ENCODE assay signal across 10 mouse cellular contexts in the genomic region with DNA sequence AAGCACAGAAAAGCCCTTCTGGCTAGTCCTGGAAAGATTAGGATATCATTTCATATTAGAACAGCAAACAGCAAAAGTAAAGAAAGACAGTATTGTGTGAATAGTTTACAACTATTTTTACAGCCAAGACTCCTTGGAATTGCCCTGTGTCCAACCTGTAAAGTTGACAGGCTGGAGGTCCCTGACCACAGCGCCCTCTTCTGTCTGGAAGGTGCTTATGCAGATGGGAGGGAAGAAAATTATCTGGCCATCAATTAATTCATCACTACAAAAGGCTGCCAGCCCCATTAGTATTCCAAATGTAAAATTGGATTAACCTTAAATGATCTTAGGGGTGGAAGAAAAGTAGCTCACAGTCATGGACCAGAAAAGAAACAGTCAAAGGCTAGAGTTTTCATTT.
DNase-seq lines count a peak whose midpoint lies in the region; ATAC-seq and TF ChIP-seq lines count a peak whose summit lies in the region.
"Had no signal": no experiment of that assay in that cellular context is flagged by ENCODE, and none has a peak within 500 bp of the region (broad histone marks: within the 10 kb centered on the region; RNA-seq: fewer than 3 reads in every experiment).

No protein-coding gene starts in this region.

- H3K27me3 ChIP-seq in forebrain, postnatal 0 days (ENCODE audit: insufficient read depth, low read length), result no peaks in the 10 kb centered on the region
- H3K27me3 ChIP-seq in forebrain, embryonic 12.5 days, result no peaks in the 10 kb centered on the region
- no peaks in the 10 kb centered on the region for H3K27me3 ChIP-seq in midbrain, embryonic 14.5 days (ENCODE audit: control insufficient read depth, insufficient read depth, low read length)
- H3K27me3 ChIP-seq in midbrain, embryonic 15.5 days (replicated peaks), result no peaks in the 10 kb centered on the region
- H3K27me3 ChIP-seq: heart, embryonic 15.5 days; intestine, embryonic 15.5 days had no signal

- no peaks in the 10 kb centered on the region for H3K9me3 ChIP-seq in forebrain, postnatal 0 days (ENCODE audit: low read length)
- H3K9me3 ChIP-seq in forebrain, embryonic 12.5 days, result no peaks in the 10 kb centered on the region
- H3K9me3 ChIP-seq in midbrain, embryonic 14.5 days (ENCODE audit: control insufficient read depth, low read length), result no peaks in the 10 kb centered on the region
- no peaks in the 10 kb centered on the region for H3K9me3 ChIP-seq in midbrain, embryonic 15.5 days
- H3K9me3 ChIP-seq: heart, embryonic 15.5 days; intestine, embryonic 15.5 days had no signal

- TF ChIP-seq POLR2A in brain, embryonic 14.5 days (IDR thresholded peaks at IDR 0.05; ENCODE audit: borderline replicate concordance, extremely low read depth, insufficient read depth, insufficient read length, poor library complexity, severe bottlenecking), result no peak

- ATAC-seq in forebrain, postnatal 0 days, result no peak
- ATAC-seq in forebrain, embryonic 12.5 days (ENCODE audit: low FRiP score), result no peak
- no peak for ATAC-seq in midbrain, embryonic 14.5 days (ENCODE audit: low FRiP score, low TSS enrichment)
- ATAC-seq in midbrain, embryonic 15.5 days (replicated peaks), result no peak
- ATAC-seq: intestine, embryonic 15.5 days had no signal

- no peaks in the 10 kb centered on the region for H3K36me3 ChIP-seq in forebrain, postnatal 0 days (ENCODE audit: insufficient read depth)
- H3K36me3 ChIP-seq in forebrain, embryonic 12.5 days (replicated peaks), result no peaks in the 10 kb centered on the region
- no peaks in the 10 kb centered on the region for H3K36me3 ChIP-seq in midbrain, embryonic 14.5 days (ENCODE audit: control insufficient read depth, insufficient read depth, low read length)
- no peaks in the 10 kb centered on the region for H3K36me3 ChIP-seq in midbrain, embryonic 15.5 days (replicated peaks)
- H3K36me3 ChIP-seq: intestine, embryonic 15.5 days had no signal

- H3K27ac ChIP-seq in forebrain, postnatal 0 days (ENCODE audit: low read depth, low read length), result no peak overlapping the region
- H3K27ac ChIP-seq in forebrain, embryonic 12.5 days, result no peak overlapping the region
- no peak overlapping the region for H3K27ac ChIP-seq in midbrain, embryonic 14.5 days (replicated peaks; ENCODE audit: low read depth, low read length)
- no peak overlapping the region for H3K27ac ChIP-seq in midbrain, embryonic 15.5 days
- H3K27ac ChIP-seq: heart, embryonic 15.5 days; intestine, embryonic 15.5 days had no signal

- no peak overlapping the region for H3K4me2 ChIP-seq in forebrain, postnatal 0 days (ENCODE audit: low read depth)
- no peak overlapping the region for H3K4me2 ChIP-seq in forebrain, embryonic 12.5 days
- H3K4me2 ChIP-seq in midbrain, embryonic 14.5 days (ENCODE audit: low read length), result no peak overlapping the region
- H3K4me2 ChIP-seq in midbrain, embryonic 15.5 days, result no peak overlapping the region
- H3K4me2 ChIP-seq: heart, embryonic 15.5 days; intestine, embryonic 15.5 days had no signal

- 3% methylated on average over 1 of the region's 1 CpGs for WGBS in forebrain, postnatal 0 days
- WGBS in forebrain, embryonic 12.5 days, result 0% methylated on average over 1 of the region's 1 CpGs
- 4% methylated on average over 1 of the region's 1 CpGs for WGBS in midbrain, embryonic 14.5 days
- 6% methylated on average over 1 of the region's 1 CpGs for WGBS in midbrain, embryonic 15.5 days

- no peak overlapping the region for H3K4me3 ChIP-seq in forebrain, postnatal 0 days (ENCODE audit: low read depth, low read length)
- no peak overlapping the region for H3K4me3 ChIP-seq in forebrain, embryonic 12.5 days (replicated peaks)
- H3K4me3 ChIP-seq in midbrain, embryonic 14.5 days (replicated peaks; ENCODE audit: low read depth, low read length), result no peak overlapping the region
- H3K4me3 ChIP-seq in midbrain, embryonic 15.5 days, result no peak overlapping the region
- H3K4me3 ChIP-seq: heart, embryonic 15.5 days; intestine, embryonic 15.5 days had no signal

- H3K9ac ChIP-seq in forebrain, postnatal 0 days, result no peak overlapping the region
- H3K9ac ChIP-seq in forebrain, embryonic 12.5 days, result no peak overlapping the region
- no peak overlapping the region for H3K9ac ChIP-seq in midbrain, embryonic 14.5 days (replicated peaks; ENCODE audit: low read length)
- H3K9ac ChIP-seq in midbrain, embryonic 15.5 days, result no peak overlapping the region
- H3K9ac ChIP-seq: heart, embryonic 15.5 days; intestine, embryonic 15.5 days had no signal

- no peak for DNase-seq in forebrain, postnatal 0 days
- peak; percentile 14 for DNase-seq in midbrain, embryonic 14.5 days
- DNase-seq in brain, embryonic 14.5 days (ENCODE audit: low read depth), result peak; percentile 19
- peak; percentile 39 for DNase-seq in retina, embryonic 14.5 days (ENCODE audit: low spot score)
- DNase-seq in spleen, postnatal 10 days (ENCODE audit: low spot score in 2 of 2), result no peak
- DNase-seq in natural killer cell, adult 2 months (ENCODE audit: low spot score in 2 of 2), result no peak

- TF ChIP-seq CTCF in forebrain, postnatal 0 days (IDR thresholded peaks at IDR 0.05; ENCODE audit: low read depth), result peak; percentile 43
- TF ChIP-seq CTCF in brain, embryonic 14.5 days (IDR thresholded peaks at IDR 0.05; ENCODE audit: borderline replicate concordance, extremely low read depth, insufficient read depth, insufficient read length), result peak; percentile 48; the same call in 1 of the 2 replicates

- H3K4me1 ChIP-seq in forebrain, postnatal 0 days (ENCODE audit: insufficient read depth), result no peaks in the 10 kb centered on the region
- H3K4me1 ChIP-seq in forebrain, embryonic 12.5 days, result no peaks in the 10 kb centered on the region
- H3K4me1 ChIP-seq in midbrain, embryonic 14.5 days (ENCODE audit: control insufficient read depth, insufficient read depth, low read length), result no peaks in the 10 kb centered on the region
- no peaks in the 10 kb centered on the region for H3K4me1 ChIP-seq in midbrain, embryonic 15.5 days
- H3K4me1 ChIP-seq: intestine, embryonic 15.5 days had no signal

Comparison
In these comparisons a context has a peak if more than half of its experiments do, and no peak if none do; other contexts are left out.
1. DNase-seq: peak in midbrain, embryonic 14.5 days (single experiment), brain, embryonic 14.5 days (single experiment) and retina, embryonic 14.5 days (single experiment); none in forebrain, postnatal 0 days (single experiment), spleen, postnatal 10 days (0 of 2) and natural killer cell, adult 2 months (0 of 2).